Mouse (Mus musculus) liver, embryonic 12.5 days (tissue): Measurements from ENCODE around the gene Wdr53. TPM values are rescaled to one million over a fixed set of nuclear protein-coding genes. Genes with fewer than 3 reads are reported as not detected.
A peak's percentile ranks its signal among the peaks of the same experiment; 100 is the strongest.
"Not testable (repeated sequence)": the region's sequence is repeated elsewhere in the genome, so short reads cannot be mapped to it uniquely, and the experiment has no call there.

Source experiments
- ATAC-seq: fragments of 200-750 bp; cut with Nextera tagmentation; 2 replicates; pipeline ENCODE4 v1.8.0; 2017; ENCODE audit warnings: moderate number of reproducible peaks, mild to moderate bottlenecking, moderate library complexity
- H3K27ac ChIP-seq: fragments of 300-500 bp; sonication (generic); 2 replicates; pipeline ENCODE4 v1.5.1; 2016; ENCODE audit warnings: mild to moderate bottlenecking
- H3K27me3 ChIP-seq: fragments of 300-500 bp; sonication (generic); replicated peaks from 2 replicates; pipeline ENCODE4 v1.6.1; 2016; ENCODE audit warnings: mild to moderate bottlenecking, moderate library complexity
- H3K36me3 ChIP-seq: fragments of 300-500 bp; sonication (generic); 2 replicates; pipeline ENCODE4 v1.6.1; 2016; ENCODE audit warnings: mild to moderate bottlenecking, moderate library complexity
- H3K4me1 ChIP-seq: fragments of 300-500 bp; sonication (generic); 2 replicates; pipeline ENCODE4 v1.6.1; 2016
- H3K4me2 ChIP-seq: fragments of 300-500 bp; sonication (generic); 2 replicates; pipeline ENCODE4 v1.6.1; 2016; ENCODE audit warnings: mild to moderate bottlenecking, moderate library complexity
- H3K4me3 ChIP-seq: fragments of 300-500 bp; sonication (generic); 2 replicates; pipeline ENCODE4 v1.5.1; 2016; ENCODE audit warnings: mild to moderate bottlenecking, moderate library complexity
- H3K9ac ChIP-seq: fragments of 300-500 bp; sonication (generic); 2 replicates; pipeline ENCODE4 v1.6.1; 2016; ENCODE audit warnings: mild to moderate bottlenecking, moderate library complexity
- H3K9me3 ChIP-seq: fragments of 300-500 bp; sonication (generic); replicated peaks from 2 replicates; pipeline ENCODE4 v1.6.1; 2016; ENCODE audit warnings: mild to moderate bottlenecking, moderate library complexity
- WGBS: fragments of 180-500 bp; shearing (Covaris S2); methylation state at CpG from one replicate; pipeline ENCODE4 v1.1.7; 2016; ENCODE audit not compliant: insufficient replicate concordance; 5-methylcytosine and 5-hydroxymethylcytosine counted together
- polyA plus RNA-seq: library from polyadenylated mRNA; unstranded; fragments of >200 nt; fragmentation: Nextera tagmentation; extraction: Ambion mirVana; gene quantifications from 2 replicates; pipeline ENCODE4 v1.2.1, GENCODE M21; 2016

The Wdr53 gene
- 13.0 and 15.3 TPM in 2 replicates for polyA plus RNA-seq

- under 1% methylated on average over 48 of the region's 48 CpGs for WGBS
- H3K9ac ChIP-seq, result peak within 1 kb of the TSS; percentile 92
- H3K27me3 ChIP-seq, result no peaks in the 10 kb centered on the region
- peaks cover 14% of the 10 kb centered on the region for H3K36me3 ChIP-seq
- no peaks in the 10 kb centered on the region for H3K9me3 ChIP-seq
- H3K27ac ChIP-seq, result peak within 1 kb of the TSS; percentile 97
- peak within 1 kb of the TSS; percentile 88 for H3K4me3 ChIP-seq
- ATAC-seq, result peak; percentile 97
- H3K4me2 ChIP-seq, result peak within 1 kb of the TSS; percentile 88
- peaks cover 38% of the 10 kb centered on the region for H3K4me1 ChIP-seq
Measured at GRCm38 (mm10) chr16:32246952-32247370, at the start of gene Wdr53, which contains the start of gene Fbxo45. TSS of gene Wdr53 (plus strand) at chr16:32247227. TSS of gene Fbxo45 (minus strand) at chr16:32247158.

- no peak for ATAC-seq
- 0 out of 2 replicates have a peak overlapping the region, but pooled peaks have one; percentile 24 for H3K9ac ChIP-seq
- WGBS, result 70% methylated on average over 21 of the region's 21 CpGs
- H3K27ac ChIP-seq, result peak overlapping the region; percentile 32; the same call in 1 of the 2 replicates
- peak overlapping the region; percentile 27; the same call in 1 of the 2 replicates for H3K4me3 ChIP-seq
- no peaks in the 10 kb centered on the region for H3K36me3 ChIP-seq
- no peaks in the 10 kb centered on the region for H3K9me3 ChIP-seq
- peak overlapping the region; percentile 21 for H3K4me2 ChIP-seq
- H3K4me1 ChIP-seq, result no peaks in the 10 kb centered on the region
- H3K27me3 ChIP-seq, result no peaks in the 10 kb centered on the region
Measured at GRCm38 (mm10) chr16:32200256-32201003, 46.6 kb upstream of the Wdr53 start.

DNA sequence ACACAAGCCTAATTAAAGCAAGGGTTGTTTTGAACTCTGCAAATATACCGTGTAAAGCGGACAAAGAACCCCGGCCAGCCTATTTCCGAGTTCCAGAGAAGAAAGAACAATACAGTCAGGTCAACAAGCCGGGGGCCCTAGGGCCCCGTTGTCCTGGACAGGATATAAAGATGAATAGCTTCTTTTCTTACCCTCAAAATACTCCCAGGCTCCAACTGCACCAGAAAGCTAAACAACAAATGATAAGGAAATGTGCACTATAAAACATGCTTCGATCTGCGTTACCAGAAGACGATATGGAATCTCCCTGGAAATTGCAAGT is 46.1 kb upstream of the Wdr53 start:
- H3K4me3 ChIP-seq, result peak overlapping the region; percentile 27; the same call in 1 of the 2 replicates
- H3K4me1 ChIP-seq, result no peaks in the 10 kb centered on the region
- H3K4me2 ChIP-seq, result peak overlapping the region; percentile 21; the same call in 1 of the 2 replicates
- no peaks in the 10 kb centered on the region for H3K27me3 ChIP-seq
- H3K27ac ChIP-seq, result 0 out of 2 replicates have a peak overlapping the region, but pooled peaks have one; percentile 32
- no peaks in the 10 kb centered on the region for H3K9me3 ChIP-seq
- WGBS, result 66% methylated on average over 9 of the region's 9 CpGs
- ATAC-seq, result no peak
- H3K36me3 ChIP-seq, result no peaks in the 10 kb centered on the region
- no peak overlapping the region for H3K9ac ChIP-seq

GRCm38 (mm10) chr16:32202681-32203080 is 44.3 kb upstream of the Wdr53 start:
- Histone ChIP-seq H3K4me2 (no peak overlapping the region), H3K27me3 (no peaks in the 10 kb centered on the region), H3K9me3 (no peaks in the 10 kb centered on the region), H3K4me3 (no peak overlapping the region), H3K27ac (no peak overlapping the region), H3K36me3 (no peaks in the 10 kb centered on the region), H3K4me1 (no peaks in the 10 kb centered on the region), H3K9ac (no peak overlapping the region)
- peak; percentile 59; the same call in 1 of the 2 replicates for ATAC-seq
- WGBS, result 32% methylated on average over 6 of the region's 6 CpGs

DNA sequence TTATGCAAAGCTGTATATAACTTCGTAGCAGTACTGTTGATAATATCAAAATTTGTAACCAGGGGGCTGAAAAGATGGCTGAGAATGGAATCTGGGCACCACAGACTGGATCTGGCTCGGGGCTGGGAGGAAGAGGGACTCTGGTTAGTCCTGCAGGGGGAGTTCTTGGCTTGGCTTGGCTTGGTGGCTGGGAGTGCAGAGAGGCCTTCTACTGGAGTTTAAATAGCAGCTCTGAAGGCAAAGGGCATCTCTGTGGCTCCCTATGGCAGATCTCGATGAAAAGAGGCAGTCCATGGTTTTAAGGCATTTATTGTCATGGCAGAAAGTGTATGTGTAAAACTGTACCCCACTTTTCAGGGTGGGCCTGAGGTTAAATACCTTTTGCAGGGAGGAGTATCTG is 42.1 kb upstream of the Wdr53 start:
- H3K4me3 ChIP-seq, result no peak overlapping the region
- 48% methylated on average over 3 of the region's 3 CpGs for WGBS
- ATAC-seq, result no peak
- peaks cover 12% of the 10 kb centered on the region for H3K9me3 ChIP-seq
- no peak overlapping the region for H3K9ac ChIP-seq
- H3K4me1 ChIP-seq, result no peaks in the 10 kb centered on the region
- H3K27me3 ChIP-seq, result no peaks in the 10 kb centered on the region
- H3K27ac ChIP-seq, result no peak overlapping the region
- H3K4me2 ChIP-seq, result no peak overlapping the region
- H3K36me3 ChIP-seq, result no peaks in the 10 kb centered on the region

DNA sequence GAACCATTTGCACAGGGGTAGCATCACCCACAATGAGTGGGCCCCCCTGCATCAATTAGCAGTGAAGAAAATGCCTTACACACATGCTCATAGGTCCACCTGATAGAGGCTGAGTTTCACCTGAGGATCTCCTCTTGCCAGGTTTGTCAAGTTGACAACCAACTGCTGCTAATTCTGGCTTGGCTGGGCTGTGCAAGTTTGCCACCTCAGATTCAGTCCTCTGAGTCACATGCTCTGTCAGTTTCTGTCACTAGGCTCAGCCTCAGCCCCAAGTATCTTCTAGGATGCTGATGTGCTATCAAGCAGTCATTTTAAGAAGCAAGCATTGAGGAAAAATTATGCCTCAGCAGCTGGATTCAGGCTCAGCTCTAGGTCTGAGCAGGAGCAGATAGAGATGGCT is 32.9 kb upstream of the Wdr53 start:
- Histone ChIP-seq H3K9ac (no peak overlapping the region), H3K4me1 (no peaks in the 10 kb centered on the region), H3K4me2 (no peak overlapping the region), H3K4me3 (no peak overlapping the region), H3K27me3 (no peaks in the 10 kb centered on the region), H3K27ac (no peak overlapping the region), H3K36me3 (no peaks in the 10 kb centered on the region), H3K9me3 (peaks cover 13% of the 10 kb centered on the region)
- no peak for ATAC-seq

- 58% methylated on average over 17 of the region's 17 CpGs for WGBS
Measured at GRCm38 (mm10) chr16:32214804-32215576, 32.0 kb upstream of the Wdr53 start.

GRCm38 (mm10) chr16:32221803-32222202 is 25.2 kb upstream of the Wdr53 start:
- H3K4me2 ChIP-seq, result no peak overlapping the region
- H3K36me3 ChIP-seq, result no peaks in the 10 kb centered on the region
- no peak overlapping the region for H3K9ac ChIP-seq
- H3K4me1 ChIP-seq, result no peaks in the 10 kb centered on the region
- no peaks in the 10 kb centered on the region for H3K27me3 ChIP-seq
- no peak overlapping the region for H3K27ac ChIP-seq
- no peak for ATAC-seq
- no peak overlapping the region for H3K4me3 ChIP-seq
- H3K9me3 ChIP-seq, result no peaks in the 10 kb centered on the region
- WGBS, result 62% methylated on average over 4 of the region's 4 CpGs

More at GRCm38 (mm10) chr16:32214804-32215576, 32.0 kb upstream of the Wdr53 start:
- Histone ChIP-seq H3K4me3 (no peak overlapping the region), H3K4me2 (no peak overlapping the region), H3K27ac (no peak overlapping the region), H3K9ac (no peak overlapping the region), H3K36me3 (no peaks in the 10 kb centered on the region), H3K27me3 (no peaks in the 10 kb centered on the region), H3K4me1 (no peaks in the 10 kb centered on the region), H3K9me3 (peaks cover 5% of the 10 kb centered on the region)
- ATAC-seq, result no peak

GRCm38 (mm10) chr16:32222399-32222798 is 24.6 kb upstream of the Wdr53 start:
- no peaks in the 10 kb centered on the region for H3K27me3 ChIP-seq
- no peak overlapping the region for H3K27ac ChIP-seq
- no peaks in the 10 kb centered on the region for H3K4me1 ChIP-seq
- no peak overlapping the region for H3K9ac ChIP-seq
- no peaks in the 10 kb centered on the region for H3K9me3 ChIP-seq
- no peak overlapping the region for H3K4me2 ChIP-seq
- H3K4me3 ChIP-seq, result no peak overlapping the region
- ATAC-seq, result no peak
- H3K36me3 ChIP-seq, result no peaks in the 10 kb centered on the region

DNA sequence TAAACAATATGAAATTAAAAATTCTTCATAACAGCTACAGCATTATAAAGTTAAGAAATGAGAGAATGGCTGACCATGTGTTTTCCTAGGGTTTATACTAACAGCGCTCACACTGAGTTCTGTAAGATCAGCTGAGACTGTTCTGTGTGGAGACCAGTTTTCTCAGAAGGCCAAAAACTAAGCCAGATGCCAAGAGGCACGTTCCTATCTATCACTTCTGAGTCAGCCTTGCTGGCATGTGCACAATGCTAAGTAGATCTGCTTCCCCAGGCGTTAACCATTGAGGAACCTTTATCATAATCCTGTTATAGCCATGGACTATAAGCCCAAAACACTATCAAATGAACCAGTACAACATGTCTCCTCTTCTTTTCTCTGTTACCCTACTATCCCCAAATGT is 15.0 kb upstream of the Wdr53 start:
- not testable (repeated sequence) for H3K9me3 ChIP-seq

DNA sequence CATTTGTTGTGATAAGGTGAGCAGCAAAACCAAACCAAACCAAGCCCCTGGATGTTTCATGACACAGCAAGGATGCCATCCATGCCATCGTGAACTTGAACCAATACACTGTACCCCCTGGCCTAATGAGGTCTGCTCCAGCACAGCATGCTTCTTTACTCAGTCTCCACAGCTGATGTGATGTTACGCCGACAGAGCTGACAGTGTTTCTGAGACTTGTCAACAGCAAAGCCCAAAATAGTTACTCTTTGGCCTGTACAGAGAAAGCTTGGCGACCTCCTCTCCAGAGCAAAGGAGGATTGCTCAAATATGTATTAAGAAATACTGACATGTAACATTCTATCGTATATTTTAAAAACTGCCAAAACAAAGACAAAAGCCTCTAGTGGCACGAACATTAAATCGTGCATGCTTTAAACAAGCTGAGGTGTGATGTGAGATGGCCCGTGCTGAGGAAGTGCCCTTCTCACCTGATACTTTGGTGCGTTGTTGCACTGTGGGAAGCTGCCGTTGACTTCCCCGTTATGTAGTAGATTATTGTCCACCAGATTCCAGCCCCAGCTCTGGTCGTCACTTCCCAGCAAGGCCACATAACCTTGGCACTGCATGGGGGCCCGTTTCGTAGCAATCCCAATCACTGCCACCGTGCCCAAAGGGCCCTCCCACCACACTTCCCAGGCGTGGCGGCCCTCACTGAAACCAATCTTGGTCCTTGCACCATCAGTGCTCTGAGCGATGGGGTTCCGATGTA is 8.9 kb upstream of the Wdr53 start:
- H3K27ac ChIP-seq, result no peak overlapping the region
- H3K4me3 ChIP-seq, result no peak overlapping the region
- peaks cover 57% of the 10 kb centered on the region for H3K36me3 ChIP-seq
- no peaks in the 10 kb centered on the region for H3K27me3 ChIP-seq
- ATAC-seq, result no peak
- 83% methylated on average over 19 of the region's 19 CpGs for WGBS
- no peak overlapping the region for H3K4me2 ChIP-seq
- H3K9me3 ChIP-seq, result no peaks in the 10 kb centered on the region
- peaks cover 2% of the 10 kb centered on the region for H3K4me1 ChIP-seq
- H3K9ac ChIP-seq, result no peak overlapping the region

More for the DNA sequence above, 15.0 kb upstream of the Wdr53 start:
- not testable (repeated sequence) for H3K9ac ChIP-seq, H3K4me2 ChIP-seq, H3K27me3 ChIP-seq, H3K4me1 ChIP-seq, H3K4me3 ChIP-seq, H3K27ac ChIP-seq, ATAC-seq
- peaks cover 59% of the 10 kb centered on the region for H3K36me3 ChIP-seq
- 81% methylated on average over 3 of the region's 3 CpGs for WGBS
